Comparison of ENCODE assay signal across 8 mouse cellular contexts in the genomic region with DNA sequence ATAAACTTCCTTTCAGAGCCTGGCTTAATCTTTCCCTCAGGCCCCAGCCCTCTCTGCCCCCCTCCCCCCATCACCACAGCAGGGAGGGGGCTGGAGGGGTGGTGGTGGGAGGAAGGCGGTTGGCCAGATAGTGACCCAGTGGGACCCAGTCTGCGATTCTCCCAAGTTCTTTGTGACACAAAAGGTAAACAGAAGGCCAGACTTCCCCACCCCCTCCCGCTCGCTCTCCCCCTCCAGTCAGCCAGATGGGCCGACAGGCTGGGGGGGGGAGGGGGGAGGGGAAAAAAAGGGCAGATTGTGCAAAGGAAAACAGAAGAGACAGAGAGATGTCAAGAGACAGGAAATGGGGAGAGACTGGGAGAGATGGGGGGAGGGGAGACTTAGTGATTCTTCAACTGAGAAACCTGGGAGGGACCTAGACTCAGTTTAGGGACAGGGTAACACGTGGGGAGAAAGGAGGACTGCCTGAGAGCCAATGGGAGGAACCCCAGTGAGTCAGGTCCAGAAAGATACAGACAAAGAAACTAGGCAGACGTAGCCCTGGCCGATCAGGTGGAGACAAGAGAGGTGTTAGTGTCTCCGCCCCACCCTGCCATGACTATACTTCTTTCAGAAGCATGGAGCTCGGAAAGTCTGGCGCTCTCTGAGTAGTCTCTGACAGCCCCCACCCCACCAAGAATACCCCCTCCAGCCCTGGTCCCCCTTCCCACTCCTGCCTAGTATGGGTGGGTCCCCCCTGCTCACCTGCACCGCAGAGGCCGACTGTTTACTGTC. TPM values are rescaled to one million over a fixed set of nuclear protein-coding genes. Genes with fewer than 3 reads are reported as not detected.
DNase-seq lines count a peak whose midpoint lies in the region.

No protein-coding gene starts in this region.

- peak overlapping the region; percentile 88 for H3K27ac ChIP-seq in hindbrain, embryonic 10.5 days

- peak overlapping the region; percentile 28 for H3K4me3 ChIP-seq in hindbrain, embryonic 10.5 days

- no peaks in the 10 kb centered on the region for H3K27me3 ChIP-seq in hindbrain, embryonic 10.5 days (ENCODE audit: insufficient read depth, poor library complexity, severe bottlenecking)

- no peaks in the 10 kb centered on the region for H3K9me3 ChIP-seq in hindbrain, embryonic 10.5 days

- WGBS in hindbrain, embryonic 10.5 days = 11% methylated on average over 13 of the region's 13 CpGs

- H3K36me3 ChIP-seq in hindbrain, embryonic 10.5 days = peaks cover 81% of the 10 kb centered on the region

- peaks cover 81% of the 10 kb centered on the region for H3K4me1 ChIP-seq in hindbrain, embryonic 10.5 days (replicated peaks)

- peak; percentile 38 for DNase-seq in urinary bladder, postnatal 14 days (ENCODE audit: low spot score)
- no peak for DNase-seq in urinary bladder, postnatal 4 days (ENCODE audit: low spot score in 2 of 2)
- peak; percentile 79 for DNase-seq in hindbrain, embryonic 10.5 days (ENCODE audit: low spot score)
- DNase-seq in mesoderm, embryonic 11.5 days (ENCODE audit: low read depth, low spot score) = peak; percentile 79
- DNase-seq in yolk sac, embryonic 10.5 days (ENCODE audit: low spot score) = peak; percentile 95
- DNase-seq in frontal cortex, adult 2 months (ENCODE audit: extremely low spot score in 1 of 2, low spot score in 1 of 2) = no peak
- no peak for DNase-seq in urinary bladder, postnatal 36 days (ENCODE audit: low spot score in 2 of 2)
- no peak for DNase-seq in layer of hippocampus, adult 9-10 months (ENCODE audit: low spot score)

RNA-seq across cellular contexts. Expression of a gene that starts 36.9 kb away (rescaled TPM):
- polyA plus RNA-seq in hindbrain, embryonic 10.5 days (2016; fragmentation: Nextera tagmentation; extraction: Ambion mirVana) = 25.1 and 29.4 TPM in 2 replicates
- polyA plus RNA-seq in frontal cortex, adult 2 months (2012; rRNA removed) = 41.7 and 50.1 TPM in 2 replicates

RNA-seq across cellular contexts. Expression of a gene that starts 53.1 kb away (rescaled TPM):
- 19.9 and 30.6 TPM in 2 replicates for polyA plus RNA-seq in hindbrain, embryonic 10.5 days (2016; fragmentation: Nextera tagmentation; extraction: Ambion mirVana)
- 3.8 and 4.6 TPM in 2 replicates for polyA plus RNA-seq in frontal cortex, adult 2 months (2012; rRNA removed)

Comparison
In these comparisons a context has a peak if more than half of its experiments do, and no peak if none do; other contexts are left out.
1. DNase-seq: peak in urinary bladder, postnatal 14 days (single experiment), hindbrain, embryonic 10.5 days (single experiment), mesoderm, embryonic 11.5 days (single experiment) and yolk sac, embryonic 10.5 days (single experiment); none in urinary bladder, postnatal 4 days (0 of 2), frontal cortex, adult 2 months (0 of 2), urinary bladder, postnatal 36 days (0 of 2) and layer of hippocampus, adult 9-10 months (single experiment).